Mouse (Mus musculus): ENCODE data around the gene Gm45837. TPM values are rescaled to one million over a fixed set of nuclear protein-coding genes. Genes with fewer than 3 reads are reported as not detected.

The Gm45837 gene
- total RNA-seq, 2 experiments from 2014 or later: not detected

DNA sequence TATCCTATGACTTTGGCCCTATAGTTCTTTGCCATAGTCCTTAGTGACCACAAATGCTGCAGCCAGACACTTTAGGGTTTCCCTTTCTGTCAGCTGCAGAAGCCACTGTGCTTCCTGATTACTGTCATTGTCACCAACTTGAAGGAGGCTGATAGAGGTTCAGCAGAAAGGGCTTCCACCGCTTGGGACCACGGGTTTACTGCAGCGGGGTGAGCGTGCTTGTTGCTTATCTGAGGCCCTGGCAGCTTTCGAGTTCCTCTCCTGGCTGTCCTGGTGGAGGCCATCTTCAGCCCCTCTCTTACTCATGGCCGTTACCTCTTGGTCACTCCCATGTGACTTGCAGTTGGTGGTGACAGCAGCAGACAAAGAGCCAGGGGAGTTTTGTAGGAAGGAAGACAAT lies 21.4 kb upstream of the Gm45837 start:
- DNase-seq: no peak
- intact Hi-C loops (cut with DNase I): no loop called here

- no peak for DNase-seq
- intact Hi-C loops (cut with DNase I): no loop called here
Observed at GRCm38 (mm10) chr7:101391909-101392479, 18.7 kb upstream of the Gm45837 start.

GRCm38 (mm10) chr7:101393015-101393414 lies 17.7 kb upstream of the Gm45837 start:
- intact Hi-C loops (cut with DNase I): no loop called here
- DNase-seq: peak in 1 of 2 experiments; percentile 48

- intact Hi-C loops (cut with DNase I): no loop called here
- DNase-seq: peak; percentile 72 to 73
Observed at GRCm38 (mm10) chr7:101393694-101394504, 16.8 kb upstream of the Gm45837 start.

GRCm38 (mm10) chr7:101394569-101394968 lies 16.1 kb upstream of the Gm45837 start:
- intact Hi-C loops (cut with DNase I): no loop called here
- no peak for DNase-seq

DNA sequence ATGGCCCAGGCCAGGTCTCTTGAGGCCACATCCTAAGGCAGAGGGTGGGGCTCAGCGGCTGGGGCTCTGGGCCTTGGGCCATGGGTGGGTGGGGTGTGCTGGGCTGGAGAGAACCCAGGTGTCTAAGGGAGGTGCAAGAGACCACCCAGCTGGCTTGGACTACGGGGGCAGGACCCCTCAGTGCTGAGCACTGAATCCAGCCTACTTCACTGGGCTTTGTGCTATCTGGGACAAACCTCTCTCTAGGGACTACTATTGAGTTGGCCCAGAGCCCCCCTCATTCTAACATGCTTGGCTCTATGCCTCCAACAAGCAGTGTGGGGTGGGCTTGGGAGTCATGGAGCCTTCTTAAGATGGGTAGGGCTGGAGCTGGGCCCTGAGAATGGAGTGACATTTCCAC lies 15.2 kb upstream of the Gm45837 start:
- intact Hi-C loops (cut with DNase I): no loop called here
- peak in 1 of 2 experiments; percentile 40 for DNase-seq

DNA sequence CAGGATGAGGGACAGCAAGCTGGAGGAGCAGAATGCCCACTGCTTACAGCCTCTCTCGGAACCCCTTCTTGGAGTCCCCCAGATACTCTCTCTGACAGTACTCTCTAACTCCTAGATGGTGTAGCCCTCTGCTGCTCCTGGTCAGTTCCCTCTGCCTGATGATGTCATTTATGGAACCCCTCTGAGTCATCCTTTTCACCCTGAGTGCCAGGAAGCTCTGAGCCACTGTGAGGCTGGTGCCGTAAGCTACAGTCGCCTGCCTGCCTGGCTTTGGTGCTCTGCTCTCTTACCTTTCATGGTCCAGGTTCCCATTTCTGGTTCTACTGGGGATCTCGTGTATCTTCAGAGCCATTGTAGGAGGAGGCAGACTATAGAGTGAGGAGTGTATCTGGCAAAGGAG lies 13.5 kb upstream of the Gm45837 start:
- intact Hi-C loops (cut with DNase I): no loop called here
- DNase-seq: no peak

DNA sequence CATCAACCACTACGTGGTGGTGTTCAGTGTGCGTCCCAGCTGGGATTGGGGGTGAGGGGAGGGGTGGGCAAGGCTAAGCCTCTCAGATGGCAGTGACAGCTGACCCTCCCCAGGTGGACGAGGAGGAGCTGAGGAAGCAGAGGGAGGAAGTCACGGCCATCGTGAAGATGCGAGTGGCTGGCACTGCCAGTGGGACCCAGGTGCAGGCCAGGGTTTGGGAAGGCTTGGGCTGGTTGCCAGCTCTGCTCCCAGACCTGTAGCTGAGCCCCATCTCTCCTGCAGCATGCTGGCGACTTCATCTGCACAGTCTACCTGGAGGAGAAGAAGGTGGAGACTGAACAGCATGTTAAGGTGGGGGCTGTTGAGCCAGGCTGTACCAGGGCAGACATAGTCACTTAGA lies 9.2 kb upstream of the Gm45837 start:
- intact Hi-C loops (cut with DNase I): no loop called here
- DNase-seq: no peak

DNA sequence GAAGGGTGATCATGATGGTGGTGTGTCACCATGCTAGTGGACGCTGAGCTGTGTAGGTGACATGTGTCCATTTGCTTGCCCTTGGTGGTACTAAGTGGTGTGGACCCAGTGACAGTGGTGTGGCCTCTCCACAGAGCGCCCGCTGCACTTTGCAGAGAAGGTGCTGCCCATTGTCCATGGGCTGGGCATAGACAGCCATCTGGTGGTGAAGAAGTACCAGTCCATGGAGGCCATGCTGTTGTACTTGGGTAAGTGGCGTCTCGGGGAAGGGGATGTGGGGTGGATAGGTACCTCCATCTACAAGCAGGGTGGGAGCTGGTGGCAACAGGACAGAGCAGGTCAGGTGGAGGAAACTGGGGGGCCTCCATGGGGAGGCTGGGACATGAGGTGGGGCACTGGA lies 6.9 kb upstream of the Gm45837 start:
- no peak for DNase-seq
- intact Hi-C loops (cut with DNase I): no loop called here

DNA sequence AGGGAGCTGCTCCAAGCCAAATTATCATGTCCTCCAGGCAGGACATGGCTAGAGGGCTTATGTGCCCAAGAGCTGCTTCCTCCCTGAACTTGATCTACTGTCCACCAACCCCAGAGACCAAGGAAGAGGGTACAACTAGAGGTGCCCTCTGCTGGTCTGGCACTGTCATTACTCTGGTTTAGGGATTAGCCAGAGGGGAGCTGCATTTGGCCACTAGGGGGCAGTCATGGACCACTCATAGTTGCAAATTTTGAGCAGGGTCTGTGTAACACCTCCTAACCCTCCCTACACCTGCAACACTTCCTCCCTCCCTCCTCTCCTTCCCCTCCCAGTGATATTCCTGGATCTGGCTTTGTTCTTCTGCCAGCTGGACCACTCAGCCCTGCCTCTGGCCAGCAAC lies 2.1 kb downstream of the Gm45837 start:
- intact Hi-C loops (cut with DNase I): loop anchor here (1.0 to 5.0 kb wide), 3 partner anchors 102 to 205 kb away; no protein-coding TSS in a partner anchor
- peak; percentile 86 for DNase-seq

DNA sequence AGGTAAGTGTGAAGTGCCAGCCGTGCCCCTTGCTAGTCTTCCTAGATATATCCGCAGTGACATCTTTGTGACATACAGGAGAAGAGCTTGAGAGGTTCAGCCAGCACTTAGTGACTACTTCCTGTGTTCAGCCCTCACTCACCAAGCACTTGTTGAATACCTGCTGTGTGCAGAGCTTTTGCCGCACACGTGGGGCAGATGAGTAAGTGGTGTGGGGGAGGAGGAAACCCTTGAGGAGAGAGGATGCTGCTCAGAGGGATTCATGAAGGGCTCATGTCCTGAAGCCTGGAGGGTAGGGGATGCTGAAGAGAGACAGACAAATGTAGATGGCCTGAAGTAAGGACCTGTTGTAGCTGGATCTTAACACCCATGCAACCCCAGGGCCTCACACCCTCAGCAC lies 3.5 kb downstream of the Gm45837 start:
- no peak for DNase-seq
- intact Hi-C loops (cut with DNase I): loop anchor here (5.0 kb wide), 1 partner anchor 203 kb away; no protein-coding TSS in a partner anchor

GRCm38 (mm10) chr7:101414661-101415511 lies 4.2 kb downstream of the Gm45837 start:
- intact Hi-C loops (cut with DNase I): loop anchor here (5.0 kb wide), 1 partner anchor 202 kb away; no protein-coding TSS in a partner anchor
- no peak for DNase-seq

DNA sequence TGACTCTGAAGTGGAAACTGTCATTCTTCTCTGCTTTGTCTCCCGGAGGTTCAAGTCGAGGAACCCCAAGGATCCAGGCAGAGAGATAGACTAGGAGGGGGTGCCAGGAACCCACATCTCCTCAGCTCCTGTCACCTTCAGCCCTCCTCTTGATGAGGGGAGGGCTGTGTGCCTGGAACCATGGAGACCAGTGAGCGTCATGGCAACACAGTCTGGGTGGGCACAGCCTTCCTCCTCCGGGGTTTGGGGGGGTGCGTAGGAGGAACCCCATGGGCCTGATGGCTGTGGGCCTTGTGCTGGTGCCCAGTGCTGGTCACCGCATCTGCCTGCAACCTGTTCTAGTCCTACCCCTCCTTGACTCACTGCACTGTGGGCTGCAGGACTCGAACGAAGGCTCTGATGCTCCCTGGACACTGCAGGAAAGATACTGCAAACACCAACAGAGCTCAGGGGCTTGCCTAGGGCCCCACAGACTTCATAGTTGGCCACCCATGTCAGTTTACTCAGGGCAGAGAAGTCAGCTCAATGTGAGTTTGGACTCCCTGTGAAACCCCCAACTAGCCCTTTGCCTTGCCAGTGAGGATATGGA lies 4.9 kb downstream of the Gm45837 start:
- intact Hi-C loops (cut with DNase I): no loop called here
- DNase-seq: no peak

- DNase-seq: no peak
- intact Hi-C loops (cut with DNase I): no loop called here
Observed at GRCm38 (mm10) chr7:101416391-101416790, 5.7 kb downstream of the Gm45837 start.

DNA sequence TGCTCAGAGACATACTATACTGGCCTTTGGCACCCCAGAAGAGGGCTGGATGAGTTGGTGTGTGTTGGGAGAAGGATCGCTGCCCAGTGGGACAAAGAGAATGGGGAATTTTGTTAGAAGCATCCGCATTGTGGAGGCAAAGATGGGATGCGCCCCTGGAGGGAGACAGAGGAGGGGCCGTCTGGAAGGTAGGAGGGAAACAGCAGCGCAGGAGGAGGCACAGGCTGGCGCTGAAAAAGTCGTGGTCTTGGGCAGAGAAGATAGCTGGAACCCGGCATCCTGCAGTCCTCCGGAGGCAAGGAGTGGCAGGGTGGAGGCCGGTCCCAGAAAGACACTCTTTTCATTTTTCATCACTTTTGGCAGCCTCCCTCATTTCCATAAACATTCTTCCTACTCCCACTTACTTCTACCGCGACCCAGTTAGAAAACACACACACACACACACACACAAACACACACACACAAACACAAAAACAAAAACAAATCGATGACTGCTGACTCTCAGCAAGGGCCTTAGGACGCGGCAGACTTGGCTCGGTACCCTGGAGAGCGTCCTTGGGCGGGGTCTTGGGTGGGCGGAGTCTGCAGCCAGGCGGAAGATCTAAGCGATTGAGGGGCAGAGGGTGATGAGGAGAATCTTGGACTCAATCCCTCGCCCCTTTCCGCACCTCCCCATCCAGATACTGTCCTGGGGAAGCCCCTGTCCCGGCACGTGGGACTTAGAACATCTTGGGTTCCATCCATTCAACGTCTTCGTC lies 8.5 kb downstream of the Gm45837 start:
- DNase-seq: no peak

DNA sequence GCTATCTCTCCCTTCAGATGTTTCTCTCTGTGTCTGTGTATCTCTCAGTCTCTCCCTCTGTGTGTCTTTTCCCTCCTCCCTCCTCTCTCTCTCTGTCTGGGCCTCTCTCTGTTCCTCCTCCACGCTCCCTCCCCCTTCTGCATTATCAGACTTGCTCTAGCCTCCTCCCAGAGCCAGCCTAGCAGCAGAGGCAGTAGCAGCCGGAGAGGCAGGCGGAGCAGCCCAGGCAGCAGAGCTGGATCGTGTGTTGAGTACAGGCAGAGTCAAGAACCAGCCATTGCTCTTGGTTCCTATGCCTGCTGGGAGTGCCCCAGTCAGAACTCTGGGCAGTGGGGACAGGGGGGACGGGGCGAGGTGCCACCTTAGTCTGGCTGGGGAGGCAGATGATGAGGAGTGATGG lies 10.8 kb downstream of the Gm45837 start, which contains the start of gene Pde2a:
TSS of gene Pde2a (plus strand) at position 163 of the 400 bp plus-strand sequence.
- intact Hi-C loops (cut with DNase I): no loop called here
- DNase-seq: no peak

More for the DNA sequence above, 8.5 kb downstream of the Gm45837 start:
- intact Hi-C loops (cut with DNase I): no loop called here

GRCm38 (mm10) chr7:101422069-101422468 lies 11.4 kb downstream of the Gm45837 start:
- intact Hi-C loops (cut with DNase I): no loop called here

DNA sequence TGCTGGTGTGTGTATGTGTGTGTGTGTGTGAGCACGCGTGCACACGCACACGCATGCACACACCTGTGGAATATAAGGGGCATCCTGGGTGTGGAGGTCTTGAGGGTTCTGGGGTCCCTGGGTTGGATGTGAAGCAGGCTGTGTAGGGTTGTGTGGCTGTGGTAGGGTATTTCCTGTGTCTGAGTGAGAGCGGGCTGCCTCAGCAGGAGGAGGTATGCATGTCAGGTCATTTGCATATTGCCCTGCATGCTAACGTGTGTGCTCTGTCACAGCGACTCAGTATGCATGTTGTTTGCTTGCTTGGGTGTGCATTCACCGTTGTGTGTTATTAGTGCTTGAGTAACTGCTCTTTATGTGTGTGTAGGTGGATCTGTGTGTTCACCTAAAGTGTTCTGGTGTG lies 12.0 kb downstream of the Gm45837 start:
- intact Hi-C loops (cut with DNase I): no loop called here
- no peak for DNase-seq

More at GRCm38 (mm10) chr7:101422069-101422468, 11.4 kb downstream of the Gm45837 start:
- no peak for DNase-seq

DNA sequence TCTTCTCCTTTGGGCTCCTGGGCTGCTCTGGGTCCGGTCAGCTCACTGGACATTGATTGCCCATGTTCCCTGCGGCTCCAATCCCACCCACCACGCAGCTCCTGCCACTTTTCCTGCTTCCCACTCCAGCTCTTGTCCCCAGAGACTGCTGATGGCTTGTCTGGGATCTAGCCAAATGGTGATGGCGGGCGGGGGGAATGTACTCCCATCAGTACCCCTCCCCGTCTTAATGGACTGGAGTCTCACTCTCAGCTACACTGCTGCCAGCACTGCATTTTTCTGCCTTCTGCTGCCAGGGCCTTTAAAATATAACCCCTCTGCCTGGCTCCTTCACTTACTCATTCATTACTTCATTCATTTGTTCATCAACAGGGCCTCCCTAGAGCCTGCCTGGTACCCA lies 13.3 kb downstream of the Gm45837 start:
- DNase-seq: no peak
- intact Hi-C loops (cut with DNase I): no loop called here

DNA sequence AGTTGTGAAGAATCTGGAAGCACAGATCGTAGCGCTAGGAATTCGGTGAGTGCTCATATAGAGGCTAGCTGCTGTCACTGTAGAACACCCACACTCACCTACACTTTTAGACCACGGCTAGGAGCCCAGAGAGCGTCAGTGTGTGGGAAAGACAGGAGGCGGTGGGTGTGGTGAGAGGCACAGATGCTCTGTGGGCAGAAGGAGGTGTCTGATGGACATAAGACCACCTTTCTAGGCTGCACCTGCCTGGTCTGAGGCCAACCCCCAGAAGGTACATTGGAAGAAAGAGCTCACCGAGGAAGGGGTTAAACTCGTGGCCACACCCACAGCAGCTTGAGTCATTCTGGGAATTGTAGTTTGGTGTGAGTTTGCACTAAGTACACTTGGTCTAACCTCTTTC lies 16.0 kb downstream of the Gm45837 start:
- intact Hi-C loops (cut with DNase I): loop anchor here (5.0 kb wide), 1 partner anchor 116 kb away; no protein-coding TSS in a partner anchor

More for the DNA sequence above, 16.0 kb downstream of the Gm45837 start:
- DNase-seq: no peak

All from heart, postnatal 36 days (tissue).